Mouse (Mus musculus) mouse embryonic stem cell (cell line): Measurements from ENCODE around the gene Polr1a.

Experiments
- in situ Hi-C, 2 experiments: fragments of 300-500 bp; cut with MboI; formaldehyde crosslinking; loops; 1 replicate in 1 of 2; 3 replicates in 1 of 2; pipeline ENCODE4 v1.14.3; 2019 to 2020; ENCODE audit warnings: low sequenced_read_pairs in 2 of 2, low pct_unique_long_range_greater_than_20kb in 1 of 2, mixed read lengths in 1 of 2; ENCODE audit not compliant: unreplicated experiment in 1 of 2

Gene Polr1a

DNA sequence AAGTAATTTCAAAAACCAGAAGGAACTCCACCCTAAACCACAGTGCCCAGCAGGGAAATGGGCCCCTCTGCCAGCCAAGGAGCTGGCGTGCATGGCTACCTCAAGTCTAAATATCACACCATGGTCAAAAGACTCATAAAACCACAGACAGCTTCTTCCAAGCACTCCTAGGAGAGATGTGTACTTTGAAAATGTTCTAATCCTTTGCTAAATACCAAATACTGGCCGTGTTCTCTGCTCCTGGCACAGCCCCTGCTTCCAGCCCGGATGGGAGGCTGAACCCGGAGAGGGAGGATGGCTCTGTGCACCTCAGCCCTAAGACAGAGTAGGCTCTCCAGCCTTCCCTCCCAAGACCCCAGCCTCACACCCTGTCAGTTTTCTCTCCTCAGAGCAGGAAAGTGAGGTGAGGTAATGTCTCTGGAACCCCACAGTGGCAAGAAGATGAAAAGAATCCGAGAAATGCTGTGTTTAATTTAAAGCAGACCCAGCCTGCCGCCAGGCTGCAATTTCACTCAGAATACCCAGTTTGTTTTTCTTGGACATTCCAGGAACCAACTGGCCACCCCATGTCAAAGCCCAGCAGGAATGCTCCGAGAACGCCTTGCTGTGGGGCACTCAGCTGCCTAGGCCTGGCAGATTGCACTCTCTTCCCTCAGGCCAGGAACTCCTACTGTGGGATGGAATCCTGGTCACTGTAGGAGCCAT lies 80.9 kb downstream of the Polr1a start:
- in situ Hi-C loops, result loop anchor here (5.0 to 25.0 kb wide), 2 partner anchors 173 to 178 kb away; no protein-coding TSS in a partner anchor

DNA sequence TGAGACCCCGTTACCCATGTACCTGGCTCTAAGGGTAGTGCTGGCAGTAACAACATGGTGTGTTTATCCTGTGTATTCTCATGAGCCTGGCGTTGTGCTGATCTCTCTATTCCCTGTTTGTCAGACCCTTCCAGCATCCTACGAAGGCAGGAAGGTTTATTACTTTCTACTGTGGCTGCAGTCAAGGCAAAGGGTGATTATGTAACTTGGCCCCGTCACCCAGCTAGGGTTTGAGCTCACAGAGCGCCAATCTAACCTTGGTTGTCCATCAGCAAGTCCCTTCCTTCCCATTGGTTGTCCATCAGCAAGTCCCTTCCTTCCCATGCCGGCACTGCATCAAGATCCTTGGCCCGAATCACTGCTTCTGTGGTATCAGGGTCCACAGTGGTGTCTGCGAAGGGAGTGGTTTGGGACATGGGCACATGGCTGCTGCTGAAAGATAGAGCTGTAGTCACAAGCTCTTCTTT lies 81.6 kb downstream of the Polr1a start:
- in situ Hi-C loops, result loop anchor here (5.0 to 25.0 kb wide), 2 partner anchors 172 to 177 kb away; no protein-coding TSS in a partner anchor

- in situ Hi-C loops, result loop anchor here (5.0 to 25.0 kb wide), 2 partner anchors 171 to 176 kb away; no protein-coding TSS in a partner anchor
These were observed 82.5 kb downstream of the Polr1a start for GRCm38 (mm10) chr6:71991190-71991932.

- in situ Hi-C loops, result loop anchor here (5.0 to 25.0 kb wide), 2 partner anchors 170 to 175 kb away; no protein-coding TSS in a partner anchor
These were observed 83.1 kb downstream of the Polr1a start for GRCm38 (mm10) chr6:71991933-71992325.

GRCm38 (mm10) chr6:71994004-71994403 lies 85.2 kb downstream of the Polr1a start:
- in situ Hi-C loops, result loop anchor here (5.0 to 25.0 kb wide), 2 partner anchors 168 to 173 kb away; no protein-coding TSS in a partner anchor

- in situ Hi-C loops, result loop anchor here in 1 of 2 experiments (25.0 kb wide), 1 partner anchor 167 kb away; no protein-coding TSS in a partner anchor
These were observed 86.2 kb downstream of the Polr1a start for GRCm38 (mm10) chr6:71995081-71995480.

DNA sequence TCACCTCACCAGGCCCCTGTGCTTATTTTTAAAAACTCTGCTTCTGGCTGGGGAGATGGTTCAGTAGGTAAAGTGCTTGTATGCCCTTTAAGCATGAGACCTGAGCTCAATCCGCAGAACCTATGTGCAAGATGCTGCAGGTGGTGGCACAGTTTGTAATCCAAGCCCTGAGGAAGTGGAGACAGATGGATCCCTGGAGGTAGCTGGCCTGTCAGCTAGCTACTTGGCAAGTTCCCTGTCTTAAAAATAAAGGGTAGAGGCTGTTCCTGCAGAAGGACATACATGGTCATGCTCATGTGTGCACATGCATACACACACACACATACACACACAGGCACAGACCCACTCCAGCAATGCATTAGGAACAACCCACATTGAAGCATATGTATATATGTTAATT lies 88.4 kb downstream of the Polr1a start:
- in situ Hi-C loops, result loop anchor here in 1 of 2 experiments (25.0 kb wide), 1 partner anchor 165 kb away; no protein-coding TSS in a partner anchor

DNA sequence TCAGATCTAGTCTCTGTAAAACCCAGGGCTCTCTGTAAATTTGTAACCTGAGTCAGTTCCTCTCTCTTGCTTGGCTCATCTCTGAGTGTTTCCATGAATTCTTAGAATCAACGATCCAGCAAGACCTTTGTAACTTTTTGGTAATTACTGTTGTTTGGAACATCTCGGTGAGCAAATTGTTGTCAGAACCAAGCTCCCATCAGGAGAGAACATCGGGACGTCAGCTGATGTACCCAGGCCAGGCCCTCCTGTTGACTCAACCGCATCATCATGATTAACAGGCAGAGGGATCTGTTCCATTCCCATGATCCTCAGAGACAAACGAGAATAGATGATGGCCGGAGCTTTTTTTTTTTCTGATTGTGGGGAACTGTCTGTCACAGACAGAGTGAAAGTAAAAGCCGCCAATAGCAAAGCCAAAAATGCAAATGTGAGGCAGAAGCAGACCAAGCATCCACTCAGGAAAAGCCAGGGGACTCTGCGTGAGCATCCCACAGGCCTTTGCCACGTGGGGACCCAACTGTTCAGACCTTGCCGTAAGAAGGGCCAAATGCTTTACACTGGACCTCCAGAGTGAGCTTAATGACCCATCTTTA lies 91.2 kb downstream of the Polr1a start:
- in situ Hi-C loops, result loop anchor here in 1 of 2 experiments (25.0 kb wide), 1 partner anchor 162 kb away; no protein-coding TSS in a partner anchor

GRCm38 (mm10) chr6:72001220-72001777 lies 92.4 kb downstream of the Polr1a start:
- in situ Hi-C loops, result no loop called here

DNA sequence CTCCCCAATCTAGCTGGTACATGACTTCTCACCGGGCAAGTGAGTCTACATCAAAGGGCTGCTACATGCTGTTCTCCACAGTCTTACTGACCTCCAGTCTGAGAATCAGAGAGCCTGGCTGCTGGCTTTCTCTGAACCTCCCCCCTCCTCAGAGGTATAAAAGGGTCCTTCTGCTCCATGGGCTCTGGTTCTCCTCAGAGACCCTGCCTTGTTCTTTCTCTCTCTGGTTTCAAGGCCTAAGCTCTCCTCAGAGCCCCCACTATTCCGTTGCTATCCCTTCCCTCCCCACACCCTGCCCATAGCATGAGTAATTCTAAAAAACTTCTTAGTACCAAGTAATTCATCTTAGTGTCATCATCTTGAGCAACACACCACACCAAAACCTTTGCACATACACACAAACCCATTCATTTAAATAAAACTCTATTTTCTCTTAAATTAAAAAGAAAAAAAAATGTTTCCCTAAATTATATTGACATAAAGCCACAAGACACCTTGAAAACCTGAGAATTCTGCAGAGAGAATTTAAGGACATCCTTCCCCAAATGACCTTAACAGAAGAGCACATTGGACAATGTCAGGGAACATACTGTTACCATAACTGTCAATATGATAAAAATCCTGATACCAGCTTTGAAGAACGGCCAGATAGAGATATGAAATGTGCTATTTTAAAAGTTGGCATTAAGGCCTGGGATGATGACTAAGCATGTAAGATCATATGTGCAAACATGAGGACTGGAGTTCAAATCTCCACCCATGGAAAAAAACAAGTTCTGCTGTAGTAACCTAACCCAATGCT lies 98.8 kb downstream of the Polr1a start:
- in situ Hi-C loops, result no loop called here

DNA sequence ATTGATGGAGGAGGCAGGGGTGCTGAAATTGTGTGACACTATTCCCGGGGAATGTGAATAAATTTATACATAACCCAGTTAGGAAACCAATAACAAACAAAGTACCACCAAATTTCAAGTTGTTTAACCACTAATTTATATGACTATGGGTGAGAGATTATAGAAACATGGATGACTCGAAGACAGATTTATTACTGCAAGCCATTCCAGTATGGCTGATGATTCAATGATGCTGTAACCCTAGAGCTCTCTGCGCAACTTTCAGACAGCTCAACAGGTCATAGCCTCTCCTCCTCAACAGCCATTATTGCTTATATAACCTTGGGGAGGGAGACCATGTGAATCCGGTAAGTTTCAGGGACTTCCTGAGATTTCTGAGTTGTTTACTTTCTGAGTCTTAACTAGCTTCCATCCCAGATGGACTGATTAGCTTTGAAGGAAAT lies 99.4 kb downstream of the Polr1a start:
- in situ Hi-C loops, result no loop called here

DNA sequence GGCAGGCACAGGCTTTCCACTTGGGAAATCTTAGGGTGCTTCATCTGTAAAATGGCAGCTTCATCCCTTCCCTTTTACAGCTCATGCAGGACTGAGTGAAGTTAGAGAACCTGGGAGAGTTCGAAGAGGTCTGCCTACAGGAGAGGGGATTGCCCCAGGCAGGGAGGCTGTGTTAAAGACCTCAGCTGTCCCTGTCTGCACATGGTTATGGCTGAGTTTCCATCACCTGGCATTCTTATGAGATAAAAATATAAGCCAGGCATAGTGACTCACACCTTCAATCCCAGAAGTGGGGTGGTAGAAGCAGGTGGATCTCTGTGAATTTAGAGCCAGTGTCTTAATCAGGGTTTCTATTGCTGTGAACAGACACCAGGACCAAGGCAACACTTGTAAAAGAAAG lies 100.6 kb downstream of the Polr1a start:
- in situ Hi-C loops, result no loop called here

- in situ Hi-C loops, result no loop called here
These were observed 105.2 kb downstream of the Polr1a start for GRCm38 (mm10) chr6:72014033-72014432.

DNA sequence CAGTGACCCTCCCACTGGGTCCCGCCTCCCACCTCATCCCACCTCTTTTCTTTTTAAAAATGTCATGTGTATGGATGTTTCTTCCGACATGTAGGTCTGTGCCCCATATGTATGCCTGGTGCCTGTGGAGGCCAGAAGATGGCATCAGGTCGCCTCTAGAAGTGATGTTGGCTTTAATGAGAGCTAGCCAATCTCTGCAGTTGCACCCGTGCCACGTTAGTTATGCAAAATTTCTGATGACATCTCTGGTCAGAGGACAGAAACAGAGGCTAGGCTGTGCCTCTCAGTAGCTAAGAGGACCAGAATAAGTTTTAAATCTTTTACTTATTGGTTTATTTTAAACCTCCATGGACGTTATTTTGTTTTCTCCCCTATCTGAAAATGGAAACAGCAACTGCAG lies 109.2 kb downstream of the Polr1a start:
- in situ Hi-C loops, result no loop called here

DNA sequence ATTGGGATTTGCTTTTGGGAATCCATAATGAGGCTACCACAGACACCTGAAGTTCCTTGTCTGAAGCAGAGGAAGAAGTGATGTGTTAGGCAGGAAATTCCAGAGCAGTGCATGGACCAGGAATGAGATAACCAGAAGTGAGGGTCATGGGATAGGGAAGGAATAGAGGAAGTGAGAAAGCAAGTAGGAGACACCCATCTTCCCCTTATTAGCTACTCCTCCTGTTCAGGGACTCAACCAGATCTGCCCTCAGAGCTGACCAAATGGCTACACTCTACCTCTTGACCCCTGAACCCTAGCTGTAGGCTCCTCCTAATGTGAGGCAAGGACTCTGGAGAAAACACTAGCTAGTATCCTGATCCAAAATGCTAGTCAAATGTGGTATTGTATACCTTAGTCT lies 116.6 kb downstream of the Polr1a start:
- in situ Hi-C loops, result no loop called here

DNA sequence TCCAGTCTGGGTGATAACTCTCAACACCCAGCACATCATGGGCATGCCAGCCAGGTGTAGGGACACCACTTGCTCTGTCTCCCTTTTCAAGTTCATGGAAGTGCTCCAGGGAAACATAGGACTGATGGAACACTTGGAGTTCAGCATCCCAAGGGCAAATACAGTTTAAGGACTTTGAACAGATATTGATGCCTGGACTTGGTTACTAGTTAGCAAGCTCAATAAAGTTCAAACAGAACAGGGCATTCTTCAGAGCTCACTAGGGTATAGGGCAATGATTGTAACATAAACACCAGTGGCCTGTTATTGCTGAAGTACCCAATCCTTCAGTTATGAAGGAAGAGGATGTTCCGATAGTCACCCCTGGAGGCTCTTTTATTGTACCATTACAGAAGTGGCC lies 119.2 kb downstream of the Polr1a start:
- in situ Hi-C loops, result no loop called here

- in situ Hi-C loops, result no loop called here
These were observed 120.8 kb downstream of the Polr1a start for GRCm38 (mm10) chr6:72029674-72030073.
